Mouse (Mus musculus): ENCODE data around the gene Stac3. TPM values are rescaled to one million over a fixed set of nuclear protein-coding genes. Genes with fewer than 3 reads are reported as not detected.

Stac3 gene
- polyA plus RNA-seq, 1 experiment from 2014 or later, result 0.95 TPM

GRCm38 (mm10) chr10:127527481-127527880 is 26.0 kb downstream of the Stac3 start:
- ATAC-seq (ENCODE audit: insufficient read depth, low FRiP score, low TSS enrichment) (peak; percentile 57), DNase-seq (ENCODE audit: low spot score) (peak; percentile 73)
- no peaks in the 10 kb centered on the region for H3K36me3 ChIP-seq (ENCODE audit: control insufficient read depth, insufficient read depth, low read length)
- H3K9ac ChIP-seq (ENCODE audit: low read length), result no peak overlapping the region
- under 1% methylated on average over 17 of the region's 17 CpGs for WGBS
- H3K4me1 ChIP-seq (ENCODE audit: control insufficient read depth, insufficient read depth, low read length), result peaks cover 24% of the 10 kb centered on the region
- H3K9me3 ChIP-seq (ENCODE audit: control insufficient read depth, low read length), result no peaks in the 10 kb centered on the region
- no peak overlapping the region for H3K4me3 ChIP-seq (ENCODE audit: low read depth, low read length)
- peak overlapping the region; percentile 69 for H3K27ac ChIP-seq (ENCODE audit: low read depth, low read length)
- peaks cover 87% of the 10 kb centered on the region for H3K27me3 ChIP-seq (ENCODE audit: control insufficient read depth, insufficient read depth, low read length)
- peak overlapping the region; percentile 14 for H3K4me2 ChIP-seq (ENCODE audit: low read depth)

- Histone ChIP-seq H3K9me3 (ENCODE audit: control insufficient read depth, low read length) (no peaks in the 10 kb centered on the region), H3K4me3 (ENCODE audit: low read depth, low read length) (peak overlapping the region; percentile 51), H3K36me3 (ENCODE audit: control insufficient read depth, insufficient read depth, low read length) (no peaks in the 10 kb centered on the region), H3K27ac (ENCODE audit: low read depth, low read length) (peak overlapping the region; percentile 77), H3K4me1 (ENCODE audit: control insufficient read depth, insufficient read depth, low read length) (peaks cover 34% of the 10 kb centered on the region), H3K4me2 (ENCODE audit: low read depth) (peak overlapping the region; percentile 73), H3K9ac (ENCODE audit: low read length) (peak overlapping the region; percentile 37), H3K27me3 (ENCODE audit: control insufficient read depth, insufficient read depth, low read length) (peaks cover 98% of the 10 kb centered on the region)
- ATAC-seq (ENCODE audit: insufficient read depth, low FRiP score, low TSS enrichment) (no peak), DNase-seq (ENCODE audit: low spot score) (no peak)
- WGBS, result under 1% methylated on average over 25 of the region's 25 CpGs
Observed at GRCm38 (mm10) chr10:127530945-127531344, 29.5 kb downstream of the Stac3 start.

GRCm38 (mm10) chr10:127531548-127531947 is 30.1 kb downstream of the Stac3 start:
- Histone ChIP-seq H3K4me2 (ENCODE audit: low read depth) (peak overlapping the region; percentile 73), H3K9me3 (ENCODE audit: control insufficient read depth, low read length) (no peaks in the 10 kb centered on the region), H3K4me1 (ENCODE audit: control insufficient read depth, insufficient read depth, low read length) (peaks cover 30% of the 10 kb centered on the region), H3K4me3 (ENCODE audit: low read depth, low read length) (peak overlapping the region; percentile 51), H3K27ac (ENCODE audit: low read depth, low read length) (peak overlapping the region; percentile 77), H3K36me3 (ENCODE audit: control insufficient read depth, insufficient read depth, low read length) (no peaks in the 10 kb centered on the region), H3K9ac (ENCODE audit: low read length) (peak overlapping the region; percentile 44; the same call in 1 of the 2 replicates), H3K27me3 (ENCODE audit: control insufficient read depth, insufficient read depth, low read length) (peaks cover 93% of the 10 kb centered on the region)
- 1% methylated on average over 4 of the region's 4 CpGs for WGBS
- ATAC-seq (ENCODE audit: insufficient read depth, low FRiP score, low TSS enrichment) (no peak), DNase-seq (ENCODE audit: low spot score) (no peak)

GRCm38 (mm10) chr10:127534036-127534928 is 32.8 kb downstream of the Stac3 start, which contains the start of gene Nxph4:
TSS of gene Nxph4 (minus strand) at chr10:127534559.
- Histone ChIP-seq H3K9ac (ENCODE audit: low read length) (peak within 1 kb of the TSS; percentile 54), H3K27me3 (ENCODE audit: control insufficient read depth, insufficient read depth, low read length) (peaks cover 67% of the 10 kb centered on the region), H3K27ac (ENCODE audit: low read depth, low read length) (peak within 1 kb of the TSS; percentile 40), H3K36me3 (ENCODE audit: control insufficient read depth, insufficient read depth, low read length) (peaks cover 2% of the 10 kb centered on the region; the same call in 1 of the 2 replicates), H3K4me3 (ENCODE audit: low read depth, low read length) (peak within 1 kb of the TSS; percentile 51), H3K9me3 (ENCODE audit: control insufficient read depth, low read length) (no peaks in the 10 kb centered on the region), H3K4me2 (ENCODE audit: low read depth) (peak within 1 kb of the TSS; percentile 73), H3K4me1 (ENCODE audit: control insufficient read depth, insufficient read depth, low read length) (peaks cover 29% of the 10 kb centered on the region)
- under 1% methylated on average over 68 of the region's 78 CpGs for WGBS
- ATAC-seq (ENCODE audit: insufficient read depth, low FRiP score, low TSS enrichment) (peak; percentile 20), DNase-seq (ENCODE audit: low spot score) (peak; percentile 53)

GRCm38 (mm10) chr10:127534929-127535384 is 33.5 kb downstream of the Stac3 start:
- ATAC-seq (ENCODE audit: insufficient read depth, low FRiP score, low TSS enrichment) (peak; percentile 11), DNase-seq (ENCODE audit: low spot score) (peak; percentile 69)
- Histone ChIP-seq H3K9me3 (ENCODE audit: control insufficient read depth, low read length) (no peaks in the 10 kb centered on the region), H3K27me3 (ENCODE audit: control insufficient read depth, insufficient read depth, low read length) (peaks cover 60% of the 10 kb centered on the region), H3K4me1 (ENCODE audit: control insufficient read depth, insufficient read depth, low read length) (peaks cover 29% of the 10 kb centered on the region), H3K4me3 (ENCODE audit: low read depth, low read length) (peak overlapping the region; percentile 51), H3K27ac (ENCODE audit: low read depth, low read length) (peak overlapping the region; percentile 40), H3K36me3 (ENCODE audit: control insufficient read depth, insufficient read depth, low read length) (peaks cover 2% of the 10 kb centered on the region; the same call in 1 of the 2 replicates), H3K4me2 (ENCODE audit: low read depth) (peak overlapping the region; percentile 73), H3K9ac (ENCODE audit: low read length) (peak overlapping the region; percentile 39)
- WGBS, result 0% methylated on average over 30 of the region's 30 CpGs

GRCm38 (mm10) chr10:127536586-127537314 is 35.3 kb downstream of the Stac3 start:
- ATAC-seq (ENCODE audit: insufficient read depth, low FRiP score, low TSS enrichment), result 0 out of 2 replicates have a peak, but pooled peaks have one; percentile 39
- Histone ChIP-seq H3K27me3 (ENCODE audit: control insufficient read depth, insufficient read depth, low read length) (peaks cover 42% of the 10 kb centered on the region), H3K4me1 (ENCODE audit: control insufficient read depth, insufficient read depth, low read length) (peaks cover 22% of the 10 kb centered on the region), H3K36me3 (ENCODE audit: control insufficient read depth, insufficient read depth, low read length) (peaks cover 7% of the 10 kb centered on the region; the same call in 1 of the 2 replicates), H3K27ac (ENCODE audit: low read depth, low read length) (no peak overlapping the region), H3K9ac (ENCODE audit: low read length) (no peak overlapping the region), H3K9me3 (ENCODE audit: control insufficient read depth, low read length) (no peaks in the 10 kb centered on the region), H3K4me3 (ENCODE audit: low read depth, low read length) (no peak overlapping the region), H3K4me2 (ENCODE audit: low read depth) (no peak overlapping the region)
- 9% methylated on average over 8 of the region's 8 CpGs for WGBS
- peak; percentile 66 for DNase-seq (ENCODE audit: low spot score)

- Histone ChIP-seq H3K36me3 (ENCODE audit: control insufficient read depth, insufficient read depth, low read length) (peaks cover 13% of the 10 kb centered on the region), H3K9ac (ENCODE audit: low read length) (no peak overlapping the region), H3K27ac (ENCODE audit: low read depth, low read length) (0 out of 2 replicates have a peak overlapping the region, but pooled peaks have one; percentile 56), H3K27me3 (ENCODE audit: control insufficient read depth, insufficient read depth, low read length) (peaks cover 30% of the 10 kb centered on the region), H3K4me2 (ENCODE audit: low read depth) (no peak overlapping the region), H3K4me3 (ENCODE audit: low read depth, low read length) (no peak overlapping the region), H3K4me1 (ENCODE audit: control insufficient read depth, insufficient read depth, low read length) (peaks cover 20% of the 10 kb centered on the region), H3K9me3 (ENCODE audit: control insufficient read depth, low read length) (no peaks in the 10 kb centered on the region)
- DNase-seq (ENCODE audit: low spot score), result peak; percentile 81
- WGBS, result 23% methylated on average over 7 of the region's 7 CpGs
- ATAC-seq (ENCODE audit: insufficient read depth, low FRiP score, low TSS enrichment), result peak; percentile 14; the same call in 1 of the 2 replicates
Observed at GRCm38 (mm10) chr10:127537854-127538583, 36.5 kb downstream of the Stac3 start.

- DNase-seq (ENCODE audit: low spot score), result no peak
- Histone ChIP-seq H3K36me3 (ENCODE audit: control insufficient read depth, insufficient read depth, low read length) (peaks cover 25% of the 10 kb centered on the region), H3K9ac (ENCODE audit: low read length) (no peak overlapping the region), H3K9me3 (ENCODE audit: control insufficient read depth, low read length) (no peaks in the 10 kb centered on the region), H3K4me3 (ENCODE audit: low read depth, low read length) (no peak overlapping the region), H3K4me1 (ENCODE audit: control insufficient read depth, insufficient read depth, low read length) (peaks cover 3% of the 10 kb centered on the region; the same call in 1 of the 2 replicates), H3K27ac (ENCODE audit: low read depth, low read length) (no peak overlapping the region), H3K4me2 (ENCODE audit: low read depth) (no peak overlapping the region), H3K27me3 (ENCODE audit: control insufficient read depth, insufficient read depth, low read length) (no peaks in the 10 kb centered on the region)
- no peak for ATAC-seq (ENCODE audit: insufficient read depth, low FRiP score, low TSS enrichment)
- WGBS, result 94% methylated on average over 8 of the region's 8 CpGs
Observed at GRCm38 (mm10) chr10:127541510-127541909, 40.0 kb downstream of the Stac3 start.
